Mouse (Mus musculus): ENCODE measurements around the gene Rab4a.
"Not testable (repeated sequence)": the region's sequence is repeated elsewhere in the genome, so short reads cannot be mapped to it uniquely, and the experiment has no call there.

The Rab4a gene

DNA sequence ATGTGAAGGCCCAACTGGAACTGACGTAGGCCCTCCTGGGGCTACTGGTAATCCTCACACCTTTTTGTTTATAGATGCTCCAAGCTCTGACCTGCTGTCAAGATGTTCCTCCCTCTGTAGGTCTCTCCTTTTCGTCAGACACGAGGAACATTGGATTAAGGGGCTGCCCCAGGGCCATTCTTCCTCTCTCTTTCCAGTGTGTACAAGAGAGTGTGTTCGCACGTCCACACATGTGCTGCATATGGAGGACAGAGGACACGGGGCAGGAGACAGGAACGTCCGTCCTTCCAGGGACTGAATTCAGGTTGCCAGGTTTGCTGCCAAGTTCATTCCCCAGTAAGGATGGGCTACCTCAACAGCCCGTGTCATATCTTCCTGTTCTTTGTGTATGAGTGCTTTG lies 16.3 kb upstream of the Rab4a start:
- DNase-seq, result peak in 1 of 2 experiments; percentile 38

GRCm38 (mm10) chr8:123789970-123790369 lies 15.8 kb upstream of the Rab4a start:
- peak; percentile 97 for DNase-seq

GRCm38 (mm10) chr8:123791101-123791844 lies 14.5 kb upstream of the Rab4a start:
- DNase-seq, result peak in 1 of 2 experiments; percentile 10

GRCm38 (mm10) chr8:123791845-123792225 lies 13.9 kb upstream of the Rab4a start:
- DNase-seq, result peak in 1 of 2 experiments; percentile 6

DNA sequence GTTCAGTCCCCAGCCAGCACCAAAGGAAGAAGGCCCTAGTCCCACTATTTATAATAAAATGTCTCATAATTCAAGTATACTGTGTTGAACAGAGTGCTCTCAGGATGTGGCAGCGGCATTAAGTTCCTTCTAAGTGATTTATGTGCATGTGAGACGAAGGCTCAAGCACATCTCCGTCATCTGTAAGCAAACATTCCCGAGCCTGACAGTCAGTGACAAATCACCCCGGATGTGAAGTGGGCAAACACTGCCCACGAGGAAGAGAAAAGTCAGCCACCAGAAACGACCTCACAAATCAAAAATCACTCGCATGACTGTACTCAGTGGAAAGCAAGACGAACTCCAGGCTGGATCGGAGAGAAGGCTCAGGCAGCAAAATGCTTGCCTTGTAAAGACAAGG lies 11.9 kb upstream of the Rab4a start:
- DNase-seq, result no peak

GRCm38 (mm10) chr8:123794766-123795165 lies 11.0 kb upstream of the Rab4a start:
- no peak for DNase-seq

DNA sequence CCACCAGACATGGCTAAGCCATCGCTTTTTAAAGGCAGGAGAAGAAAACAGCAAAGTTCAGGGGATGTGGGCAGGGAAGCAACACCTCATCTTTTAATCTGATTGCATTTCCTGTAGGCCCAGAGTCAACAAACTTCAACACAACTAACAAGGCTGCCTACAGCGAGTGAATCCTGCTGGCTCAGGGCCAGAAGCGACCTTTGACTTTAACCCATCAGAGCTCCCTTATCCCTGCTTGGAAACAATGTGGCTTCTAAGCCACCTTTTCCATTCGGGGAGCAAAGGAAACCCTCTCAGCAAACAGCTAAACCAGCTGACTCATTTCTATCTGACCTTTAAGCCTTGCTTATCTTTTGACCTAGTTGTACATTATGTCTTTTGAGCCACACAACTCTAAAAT lies 9.0 kb upstream of the Rab4a start:
- DNase-seq, result peak in 1 of 2 experiments; percentile 6

- DNase-seq, result no peak
Measured at GRCm38 (mm10) chr8:123797928-123798327, 7.9 kb upstream of the Rab4a start.

DNA sequence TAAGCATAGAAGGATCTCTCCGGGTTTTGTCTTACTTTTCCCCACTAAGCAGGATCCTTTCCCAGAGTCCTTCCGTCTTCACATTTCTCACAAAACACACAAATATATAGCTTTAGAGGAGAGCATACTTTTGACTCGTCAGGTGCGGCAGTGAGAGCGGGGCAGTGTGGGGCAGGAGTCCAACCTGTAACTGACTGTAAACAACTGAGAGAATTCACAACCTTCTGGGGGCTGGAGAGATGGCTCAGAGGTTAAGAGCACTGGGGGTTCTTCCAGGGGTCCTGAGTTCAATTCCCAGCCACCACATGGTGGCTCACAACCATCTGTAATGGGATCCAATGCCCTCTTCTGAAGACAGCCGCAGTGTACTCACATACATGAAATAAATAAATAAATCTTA lies 6.4 kb upstream of the Rab4a start:
- no peak for DNase-seq

- DNase-seq, result peak in 1 of 2 experiments; percentile 3
Measured at GRCm38 (mm10) chr8:123799885-123800284, 5.9 kb upstream of the Rab4a start.

- DNase-seq, result no peak
Measured at GRCm38 (mm10) chr8:123800867-123801266, 4.9 kb upstream of the Rab4a start.

GRCm38 (mm10) chr8:123801538-123801937 lies 4.2 kb upstream of the Rab4a start:
- no peak for DNase-seq

- DNase-seq, result no peak
Measured at GRCm38 (mm10) chr8:123803639-123804038, 2.1 kb upstream of the Rab4a start.

GRCm38 (mm10) chr8:123804586-123804985 lies 1.2 kb upstream of the Rab4a start:
- no peak for DNase-seq

DNA sequence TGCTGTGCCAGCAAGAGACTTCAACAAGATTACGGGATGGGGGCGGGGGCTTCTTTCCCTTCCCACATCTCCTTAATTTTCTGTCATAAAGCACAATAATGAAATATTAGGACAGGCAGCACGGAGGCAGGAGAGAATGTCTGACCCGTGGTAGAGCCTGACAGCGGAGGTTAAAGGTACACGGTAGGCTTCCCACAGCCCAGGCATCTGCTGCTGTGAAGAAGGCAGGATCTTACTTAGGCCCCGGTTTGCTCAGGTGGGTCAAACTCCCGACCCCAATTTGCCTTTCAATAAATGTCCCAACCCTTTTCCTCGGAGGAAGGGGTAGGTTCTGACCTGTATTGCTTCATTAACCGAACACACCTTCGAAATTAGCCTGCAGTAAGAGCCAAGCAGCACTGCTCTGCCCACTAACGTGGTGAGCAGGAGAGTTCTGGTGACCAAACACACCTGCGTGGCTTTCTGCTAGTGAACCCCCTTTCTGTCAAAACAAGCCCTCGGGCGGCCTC lies 522 bp upstream of the Rab4a start:
- DNase-seq, result no peak

DNA sequence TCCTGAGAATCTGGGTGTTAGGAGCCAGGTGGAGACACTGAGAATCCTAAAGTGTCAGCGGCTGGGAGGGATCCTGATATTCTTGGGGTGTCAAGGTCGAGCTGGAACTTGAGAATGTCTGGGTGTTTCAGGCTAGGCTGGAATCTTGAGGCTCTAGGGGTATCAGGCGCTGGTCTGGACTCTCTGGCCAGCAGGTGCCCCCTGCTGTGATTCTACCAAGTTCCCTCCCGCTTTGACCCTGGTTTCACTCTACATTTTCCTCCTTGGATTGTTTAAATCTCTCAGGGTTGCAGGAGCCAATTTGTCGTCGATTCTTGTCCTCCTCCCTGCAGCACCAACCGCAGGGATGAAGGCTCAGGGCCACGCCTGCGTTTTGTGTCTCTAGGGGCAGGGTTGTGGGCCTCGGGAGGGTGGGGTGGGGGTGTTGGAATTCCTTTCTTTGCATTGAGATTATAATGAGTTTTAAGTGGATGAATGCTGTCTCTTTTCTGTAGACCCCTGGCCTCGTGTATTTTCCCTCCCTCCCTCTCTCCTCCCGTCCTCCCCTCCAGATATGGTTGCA lies 670 bp downstream of the Rab4a start:
- peak; percentile 57 to 61 for DNase-seq

- DNase-seq, result peak in 1 of 2 experiments; percentile 9
Measured at GRCm38 (mm10) chr8:123807024-123807431, 1.2 kb downstream of the Rab4a start.

DNA sequence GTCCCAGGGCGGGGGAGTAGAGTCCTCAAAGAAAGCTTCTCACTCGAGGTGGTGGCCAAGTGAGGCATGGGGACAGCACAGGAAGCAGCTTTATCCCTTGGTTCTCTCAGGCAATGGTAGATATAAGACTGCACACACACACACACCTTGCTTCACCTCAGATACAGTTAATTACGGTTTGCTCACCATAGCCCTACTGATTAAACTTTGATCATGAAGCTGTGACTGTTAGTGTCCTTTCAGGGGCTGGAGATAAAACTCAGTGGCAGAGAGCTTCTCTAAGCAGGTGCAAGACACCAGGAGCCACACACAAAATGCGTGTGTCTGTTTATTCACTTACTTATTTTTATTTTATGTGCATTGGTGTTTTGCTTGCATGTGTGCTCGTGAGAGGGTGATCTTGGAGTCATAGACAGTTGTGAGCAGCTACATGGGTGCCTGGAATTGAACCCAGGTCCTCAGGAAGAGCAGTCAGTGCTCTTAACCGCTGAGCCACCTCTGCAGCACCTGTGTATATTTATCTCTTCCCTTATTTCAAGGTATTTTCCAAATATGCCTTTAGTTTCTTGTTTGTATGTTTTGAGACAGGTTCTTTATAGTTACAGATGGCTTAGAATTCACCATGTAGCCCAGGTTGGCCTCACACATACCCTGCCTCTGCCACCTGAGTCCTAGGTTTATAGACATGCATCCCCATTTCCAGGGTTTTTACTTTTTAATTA lies 2.2 kb downstream of the Rab4a start:
- no peak for DNase-seq

DNA sequence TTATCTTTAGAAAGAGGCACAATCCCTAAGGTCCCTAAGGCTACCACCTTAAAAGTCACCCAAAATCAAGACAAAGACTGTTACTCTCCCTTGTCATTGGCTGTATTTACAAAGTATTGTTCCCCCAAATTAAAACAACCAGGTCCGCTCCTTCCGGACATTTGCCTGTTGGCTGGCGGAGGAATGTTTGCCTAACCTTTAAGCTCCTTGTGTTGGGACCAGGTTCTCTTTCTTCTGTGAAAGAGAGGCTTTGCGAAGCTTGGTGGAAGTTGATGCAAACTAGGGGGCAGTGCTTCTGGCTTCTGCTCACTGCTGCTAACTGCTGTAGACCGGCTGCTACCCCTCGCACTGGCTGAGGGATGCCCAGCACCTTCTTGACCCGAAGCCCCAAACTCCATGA lies 2.9 kb downstream of the Rab4a start:
- DNase-seq, result no peak

- DNase-seq, result not testable (repeated sequence)
Measured at GRCm38 (mm10) chr8:123809342-123809741, 3.6 kb downstream of the Rab4a start.

DNA sequence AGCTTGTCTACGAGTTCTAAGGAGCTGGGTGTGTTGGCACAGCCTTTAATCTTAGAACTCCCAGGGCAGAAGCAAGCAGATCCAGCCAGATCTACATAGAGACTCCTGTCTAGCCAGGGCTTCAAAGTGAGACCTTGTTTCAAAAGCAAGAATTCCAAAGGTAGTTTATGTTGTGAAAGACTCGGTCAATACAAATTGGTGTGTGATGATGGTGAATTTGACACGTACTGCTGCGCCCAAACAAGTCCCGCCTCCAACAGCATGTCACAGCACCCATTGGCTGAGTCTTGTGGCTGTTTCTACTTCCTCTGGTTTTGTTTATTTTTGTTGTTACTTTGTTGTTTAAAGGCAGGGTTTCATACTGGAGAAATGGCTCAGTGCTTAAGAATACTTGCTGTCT lies 6.4 kb downstream of the Rab4a start:
- DNase-seq, result no peak

- DNase-seq, result peak; percentile 74 to 85
Measured at GRCm38 (mm10) chr8:123813173-123813891, 7.5 kb downstream of the Rab4a start.

DNA sequence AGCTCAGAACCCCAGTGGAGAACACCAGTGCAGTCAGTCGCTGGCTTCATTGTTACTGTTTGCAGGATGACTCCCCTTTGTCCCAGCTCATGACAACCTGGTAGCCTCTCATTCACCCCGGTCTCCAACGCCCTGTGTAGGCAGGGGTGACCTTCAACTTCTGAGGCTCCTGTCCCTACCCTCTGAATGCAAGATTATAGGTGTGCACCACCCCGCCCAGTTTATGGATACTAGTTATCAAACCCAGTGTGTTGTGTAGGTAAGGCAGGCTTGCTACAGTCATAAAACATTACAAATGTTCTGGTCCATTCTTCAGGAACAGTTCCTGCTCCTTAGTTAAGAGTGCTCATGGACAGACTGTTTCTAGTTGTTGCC lies 8.1 kb downstream of the Rab4a start:
- DNase-seq, result no peak

Measured in cerebellum, postnatal 14 days (tissue).